Mouse (Mus musculus): ENCODE results near the gene Gm45208. TPM values are rescaled to one million over a fixed set of nuclear protein-coding genes. Genes with fewer than 3 reads are reported as not detected.
A peak's percentile ranks its signal among the peaks of the same experiment; 100 is the strongest.
"Not testable (repeated sequence)": the region's sequence is repeated elsewhere in the genome, so short reads cannot be mapped to it uniquely, and the experiment has no call there.

The Gm45208 gene
- total and polyA plus RNA-seq, 3 experiments: 6.2 TPM; not detected in 2

- peak; percentile 50 for DNase-seq
Observed at GRCm38 (mm10) chrX:7727176-7727575, 5.1 kb downstream of the Gm45208 start.

- peak; percentile 87 for DNase-seq
Observed at GRCm38 (mm10) chrX:7728215-7728921, 6.3 kb downstream of the Gm45208 start, which contains the start of gene Praf2. TSS of gene Praf2 (plus strand) at chrX:7728439.

GRCm38 (mm10) chrX:7728922-7729265 lies 6.8 kb downstream of the Gm45208 start:
- no peak for DNase-seq

- DNase-seq: peak; percentile 68
Observed at GRCm38 (mm10) chrX:7733571-7734156, 11.6 kb downstream of the Gm45208 start.

- no peak for DNase-seq
Observed at GRCm38 (mm10) chrX:7739336-7740081, 17.5 kb downstream of the Gm45208 start.

GRCm38 (mm10) chrX:7740082-7740819 lies 18.2 kb downstream of the Gm45208 start:
- DNase-seq: no peak

GRCm38 (mm10) chrX:7741103-7741502 lies 19.1 kb downstream of the Gm45208 start:
- no peak for DNase-seq

GRCm38 (mm10) chrX:7743470-7743869 lies 21.4 kb downstream of the Gm45208 start:
- no peak for DNase-seq

GRCm38 (mm10) chrX:7744940-7745339 lies 22.9 kb downstream of the Gm45208 start:
- no peak for DNase-seq

- no peak for DNase-seq
Observed at GRCm38 (mm10) chrX:7745429-7745828, 23.4 kb downstream of the Gm45208 start.

- DNase-seq: peak; percentile 79
Observed at GRCm38 (mm10) chrX:7750432-7751116, 28.5 kb downstream of the Gm45208 start, which contains the start of gene Ccdc120. TSS of gene Ccdc120 (minus strand) at chrX:7750905.

GRCm38 (mm10) chrX:7753627-7754026 lies 31.6 kb downstream of the Gm45208 start:
- not testable (repeated sequence) for DNase-seq

- peak; percentile 95 for DNase-seq
Observed at GRCm38 (mm10) chrX:7762137-7762920, 40.3 kb downstream of the Gm45208 start, which contains the start of gene Tfe3. TSS of gene Tfe3 (plus strand) at chrX:7762560.

GRCm38 (mm10) chrX:7762921-7763197 lies 40.8 kb downstream of the Gm45208 start:
- DNase-seq: no peak

- DNase-seq: peak; percentile 64
Observed at GRCm38 (mm10) chrX:7763631-7764393, 41.8 kb downstream of the Gm45208 start.

- DNase-seq: no peak
Observed at GRCm38 (mm10) chrX:7764657-7765280, 42.7 kb downstream of the Gm45208 start.

GRCm38 (mm10) chrX:7765281-7765670 lies 43.2 kb downstream of the Gm45208 start:
- DNase-seq: peak; percentile 17

GRCm38 (mm10) chrX:7765764-7766163 lies 43.7 kb downstream of the Gm45208 start:
- peak; percentile 76 for DNase-seq

- no peak for DNase-seq
Observed at GRCm38 (mm10) chrX:7769302-7770017, 47.4 kb downstream of the Gm45208 start.

All from adrenal gland, adult 2 months (tissue).